Mouse (Mus musculus): ENCODE measurements at regions not wholly inside any gene's neighbourhood (a gene's known extent, or its start where the extent isn't known, plus 50 kb on each side); places are given as distances from the start of the nearest gene placed in this dataset.

- Histone ChIP-seq H3K4me3 (replicated peaks; ENCODE audit: low read length) (no peak overlapping the region), H3K36me3 (ENCODE audit: control insufficient read depth, insufficient read depth, low read length) (no peaks in the 10 kb centered on the region), H3K9me3 (ENCODE audit: control insufficient read depth, low read length) (no peaks in the 10 kb centered on the region), H3K9ac (ENCODE audit: low read depth, low read length, severe bottlenecking) (no peak overlapping the region), H3K27me3 (ENCODE audit: control insufficient read depth, insufficient read depth, low read length) (no peaks in the 10 kb centered on the region), H3K4me1 (ENCODE audit: control insufficient read depth, insufficient read depth, low read length) (no peaks in the 10 kb centered on the region), H3K27ac (replicated peaks; ENCODE audit: low read depth, low read length) (no peak overlapping the region), H3K4me2 (replicated peaks; ENCODE audit: low read depth, low read length, severe bottlenecking) (no peak overlapping the region)
- no peak for TF ChIP-seq POLR2A (IDR thresholded peaks at IDR 0.05; ENCODE audit: borderline replicate concordance, extremely low read depth, insufficient read depth, insufficient read length)
- DNase-seq (ENCODE audit: low spot score) (no peak), ATAC-seq (ENCODE audit: low FRiP score, low read depth) (no peak)
- WGBS, result 70% methylated on average over 3 of the region's 3 CpGs
These were observed 147.5 kb upstream of the Dusp10 start for GRCm38 (mm10) chr1:183865586-183865985.

- H3K4me2 ChIP-seq (replicated peaks; ENCODE audit: low read depth, low read length, severe bottlenecking), result no peak overlapping the region
- 97% methylated on average over 5 of the region's 5 CpGs for WGBS
- H3K9me3 ChIP-seq (ENCODE audit: control insufficient read depth, low read length), result no peaks in the 10 kb centered on the region
- no peak for DNase-seq (ENCODE audit: low spot score)
- no peak overlapping the region for H3K27ac ChIP-seq (replicated peaks; ENCODE audit: low read depth, low read length)
- ATAC-seq (ENCODE audit: low FRiP score, low read depth), result no peak
- no peak overlapping the region for H3K4me3 ChIP-seq (replicated peaks; ENCODE audit: low read length)
- TF ChIP-seq POLR2A (IDR thresholded peaks at IDR 0.05; ENCODE audit: borderline replicate concordance, extremely low read depth, insufficient read depth, insufficient read length), result no peak
- H3K4me1 ChIP-seq (ENCODE audit: control insufficient read depth, insufficient read depth, low read length), result no peaks in the 10 kb centered on the region
- H3K9ac ChIP-seq (ENCODE audit: low read depth, low read length, severe bottlenecking), result no peak overlapping the region
- no peaks in the 10 kb centered on the region for H3K36me3 ChIP-seq (ENCODE audit: control insufficient read depth, insufficient read depth, low read length)
- no peaks in the 10 kb centered on the region for H3K27me3 ChIP-seq (ENCODE audit: control insufficient read depth, insufficient read depth, low read length)
These were observed 144.1 kb upstream of the Dusp10 start for GRCm38 (mm10) chr1:183868965-183869364.

- no peak for ATAC-seq (ENCODE audit: low FRiP score, low read depth)
- WGBS, result 93% methylated on average over 3 of the region's 3 CpGs
- no peak for TF ChIP-seq POLR2A (IDR thresholded peaks at IDR 0.05; ENCODE audit: borderline replicate concordance, extremely low read depth, insufficient read depth, insufficient read length)
These were observed 117.2 kb upstream of the Dusp10 start for GRCm38 (mm10) chr1:183895936-183896335.

GRCm38 (mm10) chr1:183898091-183898490, 115.0 kb upstream of the Dusp10 start:
- Histone ChIP-seq H3K4me3 (replicated peaks; ENCODE audit: low read length) (no peak overlapping the region), H3K9me3 (ENCODE audit: control insufficient read depth, low read length) (no peaks in the 10 kb centered on the region), H3K9ac (ENCODE audit: low read depth, low read length, severe bottlenecking) (no peak overlapping the region), H3K4me2 (replicated peaks; ENCODE audit: low read depth, low read length, severe bottlenecking) (no peak overlapping the region), H3K27ac (replicated peaks; ENCODE audit: low read depth, low read length) (no peak overlapping the region), H3K27me3 (ENCODE audit: control insufficient read depth, insufficient read depth, low read length) (no peaks in the 10 kb centered on the region), H3K4me1 (ENCODE audit: control insufficient read depth, insufficient read depth, low read length) (no peaks in the 10 kb centered on the region), H3K36me3 (ENCODE audit: control insufficient read depth, insufficient read depth, low read length) (no peaks in the 10 kb centered on the region)
- 63% methylated on average over 3 of the region's 3 CpGs for WGBS
- no peak for TF ChIP-seq POLR2A (IDR thresholded peaks at IDR 0.05; ENCODE audit: borderline replicate concordance, extremely low read depth, insufficient read depth, insufficient read length)
- no peak for DNase-seq (ENCODE audit: low spot score)
- no peak for ATAC-seq (ENCODE audit: low FRiP score, low read depth)

More at GRCm38 (mm10) chr1:183895936-183896335, 117.2 kb upstream of the Dusp10 start:
- H3K4me1 ChIP-seq (ENCODE audit: control insufficient read depth, insufficient read depth, low read length), result no peaks in the 10 kb centered on the region
- H3K9ac ChIP-seq (ENCODE audit: low read depth, low read length, severe bottlenecking), result no peak overlapping the region
- no peak for DNase-seq (ENCODE audit: low spot score)
- H3K4me3 ChIP-seq (replicated peaks; ENCODE audit: low read length), result no peak overlapping the region
- H3K27me3 ChIP-seq (ENCODE audit: control insufficient read depth, insufficient read depth, low read length), result no peaks in the 10 kb centered on the region
- H3K9me3 ChIP-seq (ENCODE audit: control insufficient read depth, low read length), result no peaks in the 10 kb centered on the region
- no peak overlapping the region for H3K4me2 ChIP-seq (replicated peaks; ENCODE audit: low read depth, low read length, severe bottlenecking)
- H3K36me3 ChIP-seq (ENCODE audit: control insufficient read depth, insufficient read depth, low read length), result no peaks in the 10 kb centered on the region
- no peak overlapping the region for H3K27ac ChIP-seq (replicated peaks; ENCODE audit: low read depth, low read length)

- Histone ChIP-seq H3K27ac (replicated peaks; ENCODE audit: low read depth, low read length) (no peak overlapping the region), H3K9ac (ENCODE audit: low read depth, low read length, severe bottlenecking) (no peak overlapping the region), H3K4me1 (ENCODE audit: control insufficient read depth, insufficient read depth, low read length) (no peaks in the 10 kb centered on the region), H3K36me3 (ENCODE audit: control insufficient read depth, insufficient read depth, low read length) (no peaks in the 10 kb centered on the region), H3K4me3 (replicated peaks; ENCODE audit: low read length) (no peak overlapping the region), H3K27me3 (ENCODE audit: control insufficient read depth, insufficient read depth, low read length) (no peaks in the 10 kb centered on the region), H3K4me2 (replicated peaks; ENCODE audit: low read depth, low read length, severe bottlenecking) (no peak overlapping the region), H3K9me3 (ENCODE audit: control insufficient read depth, low read length) (no peaks in the 10 kb centered on the region)
- no peak for TF ChIP-seq POLR2A (IDR thresholded peaks at IDR 0.05; ENCODE audit: borderline replicate concordance, extremely low read depth, insufficient read depth, insufficient read length)
- no peak for DNase-seq (ENCODE audit: low spot score)
- no peak for ATAC-seq (ENCODE audit: low FRiP score, low read depth)
- WGBS, result 85% methylated on average over 7 of the region's 7 CpGs
These were observed 108.5 kb upstream of the Dusp10 start for GRCm38 (mm10) chr1:183904564-183904963.
